Mouse (Mus musculus): ENCODE data around the gene Prss53. TPM values are rescaled to one million over a fixed set of nuclear protein-coding genes. Genes with fewer than 3 reads are reported as not detected.
A peak's percentile ranks its signal among the peaks of the same experiment; 100 is the strongest.
"Not testable (repeated sequence)": the region's sequence is repeated elsewhere in the genome, so short reads cannot be mapped to it uniquely, and the experiment has no call there.

The Prss53 gene
- polyA plus RNA-seq, 1 experiment from 2014 or later: 0.68 TPM

GRCm38 (mm10) chr7:127903971-127904796 lies 13.4 kb upstream of the Prss53 start, which contains the start of gene Bckdk:
Gene Bckdk, plus strand, starts transcription at chr7:127904082.
- Histone ChIP-seq H3K9me3 (replicated peaks) (no peaks in the 10 kb centered on the region), H3K36me3 (peaks cover 42% of the 10 kb centered on the region), H3K4me3 (peak within 1 kb of the TSS; percentile 87), H3K27ac (replicated peaks) (peak within 1 kb of the TSS; percentile 94), H3K27me3 (ENCODE audit: low read depth, poor library complexity, severe bottlenecking) (no peaks in the 10 kb centered on the region), H3K4me1 (peaks cover 14% of the 10 kb centered on the region)
- peak; percentile 81 for DNase-seq (ENCODE audit: low spot score)
- 9% methylated on average over 38 of the region's 38 CpGs for WGBS

- no peak for DNase-seq (ENCODE audit: low spot score)
- Histone ChIP-seq H3K27me3 (ENCODE audit: low read depth, poor library complexity, severe bottlenecking) (no peaks in the 10 kb centered on the region), H3K36me3 (peaks cover 18% of the 10 kb centered on the region), H3K4me3 (no peak overlapping the region), H3K9me3 (replicated peaks) (no peaks in the 10 kb centered on the region), H3K4me1 (peaks cover 14% of the 10 kb centered on the region), H3K27ac (replicated peaks) (no peak overlapping the region)
- WGBS: 81% methylated on average over 2 of the region's 2 CpGs
These were observed 11.0 kb upstream of the Prss53 start for GRCm38 (mm10) chr7:127901772-127902171.

DNA sequence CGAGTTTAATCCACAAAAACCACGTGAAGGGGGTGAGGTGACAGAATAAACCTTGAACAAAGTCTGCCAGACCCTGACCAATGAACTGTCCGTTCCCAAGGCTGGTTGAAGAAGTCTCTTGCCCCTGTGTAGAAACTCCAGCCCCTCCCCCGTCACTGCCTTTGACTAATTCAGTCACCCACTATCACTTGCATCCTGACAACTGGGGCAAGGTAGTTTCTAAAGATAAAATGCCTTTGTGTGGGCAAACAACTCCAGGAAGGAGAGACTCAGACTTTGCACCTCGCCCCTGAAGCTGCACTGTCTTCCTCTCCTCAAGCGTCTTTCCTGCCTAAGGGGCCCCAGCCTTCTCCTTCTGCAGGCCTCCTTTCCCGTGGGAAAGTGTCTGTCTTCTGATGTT lies 9.2 kb upstream of the Prss53 start:
- Histone ChIP-seq H3K36me3 (peaks cover under 1% of the 10 kb centered on the region), H3K4me3 (no peak overlapping the region), H3K27ac (replicated peaks) (no peak overlapping the region), H3K4me1 (peaks cover 18% of the 10 kb centered on the region), H3K9me3 (replicated peaks) (no peaks in the 10 kb centered on the region), H3K27me3 (ENCODE audit: low read depth, poor library complexity, severe bottlenecking) (no peaks in the 10 kb centered on the region)
- DNase-seq (ENCODE audit: low spot score): no peak
- WGBS: 57% methylated on average over 7 of the region's 7 CpGs

- Histone ChIP-seq H3K36me3 (peaks cover 4% of the 10 kb centered on the region; the same call in 1 of the 2 replicates), H3K9me3 (replicated peaks) (no peaks in the 10 kb centered on the region), H3K4me1 (peaks cover 17% of the 10 kb centered on the region), H3K4me3 (no peak overlapping the region), H3K27me3 (ENCODE audit: low read depth, poor library complexity, severe bottlenecking) (no peaks in the 10 kb centered on the region), H3K27ac (replicated peaks) (no peak overlapping the region)
- 42% methylated on average over 10 of the region's 10 CpGs for WGBS
- DNase-seq (ENCODE audit: low spot score): no peak
These were observed 7.6 kb upstream of the Prss53 start for GRCm38 (mm10) chr7:127898179-127898956.

DNA sequence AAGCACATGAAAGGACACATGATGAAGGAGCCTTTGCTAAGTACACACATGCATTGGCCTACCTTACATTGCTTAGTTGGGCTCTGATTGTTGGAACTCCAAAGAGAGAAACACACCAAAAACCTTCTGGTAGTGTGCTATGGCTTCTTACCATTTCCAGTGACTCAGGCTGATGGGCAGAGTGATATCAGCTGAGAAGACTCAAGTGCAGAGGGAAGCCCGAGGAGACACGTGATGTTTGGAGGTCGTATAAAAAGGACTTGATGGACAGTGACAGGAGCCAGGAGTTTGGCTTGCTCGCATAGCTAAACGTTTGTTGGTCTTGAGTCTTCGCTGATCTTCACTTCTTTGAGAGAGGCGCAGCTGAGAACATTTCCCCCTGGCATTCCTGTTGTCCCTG lies 6.8 kb upstream of the Prss53 start:
- Histone ChIP-seq H3K4me3 (no peak overlapping the region), H3K4me1 (peaks cover 17% of the 10 kb centered on the region), H3K36me3 (peaks cover 12% of the 10 kb centered on the region), H3K27ac (replicated peaks) (no peak overlapping the region), H3K9me3 (replicated peaks) (no peaks in the 10 kb centered on the region), H3K27me3 (ENCODE audit: low read depth, poor library complexity, severe bottlenecking) (no peaks in the 10 kb centered on the region)
- DNase-seq (ENCODE audit: low spot score): no peak
- WGBS: 92% methylated on average over 7 of the region's 7 CpGs

GRCm38 (mm10) chr7:127896384-127896783 lies 5.6 kb upstream of the Prss53 start:
- WGBS: 55% methylated on average over 13 of the region's 13 CpGs

GRCm38 (mm10) chr7:127895891-127896290 lies 5.1 kb upstream of the Prss53 start:
- not testable (repeated sequence) for H3K27ac ChIP-seq (replicated peaks); DNase-seq (ENCODE audit: low spot score); H3K9me3 ChIP-seq (replicated peaks); H3K27me3 ChIP-seq (ENCODE audit: low read depth, poor library complexity, severe bottlenecking)
- H3K4me1 ChIP-seq: peaks cover 17% of the 10 kb centered on the region
- WGBS: 70% methylated on average over 7 of the region's 7 CpGs
- H3K36me3 ChIP-seq: peaks cover 19% of the 10 kb centered on the region
- peak overlapping the region; percentile 76 for H3K4me3 ChIP-seq

More at GRCm38 (mm10) chr7:127896384-127896783, 5.6 kb upstream of the Prss53 start:
- no peaks in the 10 kb centered on the region for H3K9me3 ChIP-seq (replicated peaks)
- no peaks in the 10 kb centered on the region for H3K27me3 ChIP-seq (ENCODE audit: low read depth, poor library complexity, severe bottlenecking)
- H3K4me3 ChIP-seq: peak overlapping the region; percentile 76; the same call in 1 of the 2 replicates
- peaks cover 18% of the 10 kb centered on the region for H3K36me3 ChIP-seq
- peak; percentile 55 for DNase-seq (ENCODE audit: low spot score)
- H3K4me1 ChIP-seq: peaks cover 17% of the 10 kb centered on the region
- no peak overlapping the region for H3K27ac ChIP-seq (replicated peaks)

GRCm38 (mm10) chr7:127895442-127895841 lies 4.7 kb upstream of the Prss53 start, which contains the start of the genes Gm21974 and Vkorc1:
Gene Gm21974, minus strand, starts transcription at chr7:127895454.
Gene Vkorc1, minus strand, starts transcription at chr7:127895617.
- DNase-seq (ENCODE audit: low spot score): peak; percentile 91
- no peaks in the 10 kb centered on the region for H3K27me3 ChIP-seq (ENCODE audit: low read depth, poor library complexity, severe bottlenecking)
- H3K36me3 ChIP-seq: peaks cover 24% of the 10 kb centered on the region
- no peaks in the 10 kb centered on the region for H3K9me3 ChIP-seq (replicated peaks)
- H3K4me1 ChIP-seq: peaks cover 17% of the 10 kb centered on the region
- under 1% methylated on average over 26 of the region's 26 CpGs for WGBS
- peak within 1 kb of the TSS; percentile 76 for H3K4me3 ChIP-seq
- H3K27ac ChIP-seq (replicated peaks): peak within 1 kb of the TSS; percentile 76

- peaks cover 32% of the 10 kb centered on the region for H3K36me3 ChIP-seq
- no peak overlapping the region for H3K27ac ChIP-seq (replicated peaks)
- no peaks in the 10 kb centered on the region for H3K27me3 ChIP-seq (ENCODE audit: low read depth, poor library complexity, severe bottlenecking)
- H3K4me1 ChIP-seq: peaks cover 17% of the 10 kb centered on the region
- WGBS: 87% methylated on average over 5 of the region's 5 CpGs
- no peak for DNase-seq (ENCODE audit: low spot score)
- peak overlapping the region; percentile 76 for H3K4me3 ChIP-seq
- no peaks in the 10 kb centered on the region for H3K9me3 ChIP-seq (replicated peaks)
These were observed 3.7 kb upstream of the Prss53 start for GRCm38 (mm10) chr7:127894480-127894879.

DNA sequence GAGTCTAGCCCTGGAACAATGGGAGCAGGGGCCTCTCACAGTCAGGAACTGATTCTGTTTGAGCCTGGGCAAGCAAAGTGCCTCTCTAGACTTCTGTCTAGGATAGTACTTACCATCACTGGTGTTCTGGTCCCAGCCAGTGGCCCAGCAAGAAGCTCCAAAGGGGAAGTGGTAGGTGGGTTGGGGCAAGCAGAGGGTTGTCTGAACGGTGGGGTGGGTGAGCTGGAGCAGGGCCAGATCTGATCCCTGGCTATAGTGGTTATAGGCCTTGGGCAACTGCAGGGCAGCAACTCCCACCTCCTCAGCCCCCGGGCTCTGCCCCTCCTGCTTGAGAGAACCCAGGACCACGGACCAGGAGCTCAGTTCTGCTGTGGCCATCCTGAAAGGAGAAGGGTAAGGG lies 1.9 kb downstream of the Prss53 start:
- 84% methylated on average over 3 of the region's 3 CpGs for WGBS
- H3K27ac ChIP-seq (replicated peaks): no peak overlapping the region
- peaks cover 87% of the 10 kb centered on the region for H3K36me3 ChIP-seq
- H3K4me3 ChIP-seq: no peak overlapping the region
- no peaks in the 10 kb centered on the region for H3K9me3 ChIP-seq (replicated peaks)
- H3K27me3 ChIP-seq (ENCODE audit: low read depth, poor library complexity, severe bottlenecking): no peaks in the 10 kb centered on the region
- DNase-seq (ENCODE audit: low spot score): no peak
- H3K4me1 ChIP-seq: peaks cover 5% of the 10 kb centered on the region

DNA sequence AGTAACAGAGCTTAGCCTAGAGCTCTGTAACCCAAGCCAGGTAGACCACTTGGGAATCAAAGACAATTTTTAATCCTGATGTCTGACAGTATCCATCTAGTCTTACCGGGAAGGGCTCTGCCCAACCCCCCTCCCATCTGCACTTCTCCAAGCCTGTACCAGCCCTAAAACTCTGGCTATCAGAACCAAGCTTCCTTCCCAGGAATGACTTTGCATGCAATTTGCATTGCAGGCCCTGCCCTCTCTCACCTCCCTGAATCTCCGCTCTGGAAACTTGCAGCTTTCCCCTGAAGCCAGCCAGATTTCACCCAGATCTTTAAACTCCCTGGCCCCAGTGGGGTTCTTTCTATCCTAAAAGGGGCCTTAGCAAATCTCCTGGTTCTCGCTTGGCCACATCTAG lies 3.0 kb downstream of the Prss53 start:
- H3K27me3 ChIP-seq (ENCODE audit: low read depth, poor library complexity, severe bottlenecking): no peaks in the 10 kb centered on the region
- 81% methylated on average over 3 of the region's 3 CpGs for WGBS
- DNase-seq (ENCODE audit: low spot score): no peak
- H3K36me3 ChIP-seq: peaks cover 90% of the 10 kb centered on the region
- H3K4me1 ChIP-seq: peaks cover 10% of the 10 kb centered on the region
- H3K9me3 ChIP-seq (replicated peaks): no peaks in the 10 kb centered on the region
- H3K27ac ChIP-seq (replicated peaks): no peak overlapping the region
- no peak overlapping the region for H3K4me3 ChIP-seq

DNA sequence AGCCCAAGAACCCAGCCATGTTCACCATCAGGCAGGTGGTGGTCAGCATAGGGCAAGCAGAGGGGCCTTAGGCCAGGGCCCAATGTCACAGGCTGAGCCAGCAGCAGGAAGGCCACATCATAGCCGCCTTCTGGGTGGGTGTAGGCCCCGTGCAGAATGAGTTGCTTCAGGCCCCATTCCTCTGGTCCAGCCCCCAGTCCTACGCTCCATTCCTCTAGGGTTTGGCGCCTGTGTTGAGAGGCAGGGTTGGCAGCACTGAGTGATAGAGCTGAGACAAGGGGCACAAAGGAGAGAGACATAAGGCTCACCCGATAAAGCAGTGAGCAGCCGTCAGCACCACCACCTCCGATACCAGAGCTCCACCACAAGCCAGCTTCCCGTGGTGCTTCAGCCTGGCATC lies 3.6 kb downstream of the Prss53 start:
- no peaks in the 10 kb centered on the region for H3K9me3 ChIP-seq (replicated peaks)
- DNase-seq (ENCODE audit: low spot score): no peak
- H3K36me3 ChIP-seq: peaks cover 90% of the 10 kb centered on the region
- no peak overlapping the region for H3K4me3 ChIP-seq
- H3K4me1 ChIP-seq: peaks cover 15% of the 10 kb centered on the region
- no peak overlapping the region for H3K27ac ChIP-seq (replicated peaks)
- H3K27me3 ChIP-seq (ENCODE audit: low read depth, poor library complexity, severe bottlenecking): no peaks in the 10 kb centered on the region
- WGBS: 90% methylated on average over 8 of the region's 8 CpGs

Data from midbrain, embryonic 10.5 days (tissue).